Mouse (Mus musculus): ENCODE results near the gene Man1c1. TPM values are rescaled to one million over a fixed set of nuclear protein-coding genes. Genes with fewer than 3 reads are reported as not detected.

Man1c1 gene
- polyA plus RNA-seq, 1 experiment from 2014 or later: 4.7 TPM

GRCm38 (mm10) chr4:134651358-134651757 lies 52.7 kb downstream of the Man1c1 start:
- Histone ChIP-seq H3K9me3 (no peaks in the 10 kb centered on the region), H3K27me3 (no peaks in the 10 kb centered on the region), H3K27ac (no peak overlapping the region), H3K4me2 (no peak overlapping the region), H3K4me3 (no peak overlapping the region), H3K9ac (no peak overlapping the region), H3K36me3 (no peaks in the 10 kb centered on the region), H3K4me1 (peaks cover 8% of the 10 kb centered on the region; the same call in 1 of the 2 replicates)
- ATAC-seq (ENCODE audit: insufficient number of reproducible peaks, low FRiP score, low TSS enrichment, low read depth): no peak
- 63% methylated on average over 7 of the region's 7 CpGs for WGBS

GRCm38 (mm10) chr4:134645042-134645948 lies 58.8 kb downstream of the Man1c1 start:
- H3K9me3 ChIP-seq: no peaks in the 10 kb centered on the region
- no peak overlapping the region for H3K4me2 ChIP-seq
- ATAC-seq (ENCODE audit: insufficient number of reproducible peaks, low FRiP score, low TSS enrichment, low read depth): no peak
- H3K27ac ChIP-seq: no peak overlapping the region
- H3K9ac ChIP-seq: no peak overlapping the region
- H3K36me3 ChIP-seq: no peaks in the 10 kb centered on the region
- no peak overlapping the region for H3K4me3 ChIP-seq
- no peaks in the 10 kb centered on the region for H3K27me3 ChIP-seq
- 86% methylated on average over 21 of the region's 21 CpGs for WGBS
- H3K4me1 ChIP-seq: peaks cover 8% of the 10 kb centered on the region

GRCm38 (mm10) chr4:134644410-134644809 lies 59.7 kb downstream of the Man1c1 start:
- no peaks in the 10 kb centered on the region for H3K9me3 ChIP-seq
- H3K9ac ChIP-seq: no peak overlapping the region
- H3K4me3 ChIP-seq: no peak overlapping the region
- WGBS: 85% methylated on average over 6 of the region's 6 CpGs
- no peak overlapping the region for H3K4me2 ChIP-seq
- ATAC-seq (ENCODE audit: insufficient number of reproducible peaks, low FRiP score, low TSS enrichment, low read depth): no peak
- no peaks in the 10 kb centered on the region for H3K27me3 ChIP-seq
- H3K36me3 ChIP-seq: no peaks in the 10 kb centered on the region
- no peak overlapping the region for H3K27ac ChIP-seq
- H3K4me1 ChIP-seq: peaks cover 8% of the 10 kb centered on the region

GRCm38 (mm10) chr4:134641711-134642516 lies 62.2 kb downstream of the Man1c1 start:
- no peak overlapping the region for H3K4me2 ChIP-seq
- no peaks in the 10 kb centered on the region for H3K36me3 ChIP-seq
- no peak for ATAC-seq (ENCODE audit: insufficient number of reproducible peaks, low FRiP score, low TSS enrichment, low read depth)
- H3K27ac ChIP-seq: no peak overlapping the region
- no peaks in the 10 kb centered on the region for H3K27me3 ChIP-seq
- H3K4me1 ChIP-seq: peaks cover 8% of the 10 kb centered on the region
- H3K4me3 ChIP-seq: no peak overlapping the region
- H3K9me3 ChIP-seq: no peaks in the 10 kb centered on the region
- no peak overlapping the region for H3K9ac ChIP-seq
- 64% methylated on average over 30 of the region's 30 CpGs for WGBS

GRCm38 (mm10) chr4:134639325-134639724 lies 64.8 kb downstream of the Man1c1 start:
- Histone ChIP-seq H3K9me3 (no peaks in the 10 kb centered on the region), H3K4me1 (peaks cover 11% of the 10 kb centered on the region), H3K9ac (no peak overlapping the region), H3K27me3 (no peaks in the 10 kb centered on the region), H3K4me2 (no peak overlapping the region), H3K4me3 (no peak overlapping the region), H3K27ac (no peak overlapping the region), H3K36me3 (no peaks in the 10 kb centered on the region)
- WGBS: 65% methylated on average over 7 of the region's 7 CpGs
- no peak for ATAC-seq (ENCODE audit: insufficient number of reproducible peaks, low FRiP score, low TSS enrichment, low read depth)

GRCm38 (mm10) chr4:134638111-134638550 lies 66.0 kb downstream of the Man1c1 start:
- H3K4me1 ChIP-seq: peaks cover 19% of the 10 kb centered on the region
- H3K27me3 ChIP-seq: no peaks in the 10 kb centered on the region
- no peak overlapping the region for H3K4me2 ChIP-seq
- H3K27ac ChIP-seq: no peak overlapping the region
- no peaks in the 10 kb centered on the region for H3K9me3 ChIP-seq
- ATAC-seq (ENCODE audit: insufficient number of reproducible peaks, low FRiP score, low TSS enrichment, low read depth): no peak
- WGBS: 64% methylated on average over 5 of the region's 5 CpGs
- H3K9ac ChIP-seq: no peak overlapping the region
- no peaks in the 10 kb centered on the region for H3K36me3 ChIP-seq
- no peak overlapping the region for H3K4me3 ChIP-seq

GRCm38 (mm10) chr4:134636406-134636805 lies 67.7 kb downstream of the Man1c1 start:
- H3K9me3 ChIP-seq: no peaks in the 10 kb centered on the region
- H3K4me3 ChIP-seq: no peak overlapping the region
- no peaks in the 10 kb centered on the region for H3K27me3 ChIP-seq
- no peak overlapping the region for H3K27ac ChIP-seq
- no peak for ATAC-seq (ENCODE audit: insufficient number of reproducible peaks, low FRiP score, low TSS enrichment, low read depth)
- WGBS: 60% methylated on average over 8 of the region's 8 CpGs
- no peak overlapping the region for H3K9ac ChIP-seq
- H3K4me1 ChIP-seq: peaks cover 29% of the 10 kb centered on the region
- H3K36me3 ChIP-seq: no peaks in the 10 kb centered on the region
- no peak overlapping the region for H3K4me2 ChIP-seq

- H3K9me3 ChIP-seq: no peaks in the 10 kb centered on the region
- H3K27ac ChIP-seq: no peak overlapping the region
- peaks cover 29% of the 10 kb centered on the region for H3K4me1 ChIP-seq
- H3K4me3 ChIP-seq: no peak overlapping the region
- no peaks in the 10 kb centered on the region for H3K27me3 ChIP-seq
- no peaks in the 10 kb centered on the region for H3K36me3 ChIP-seq
- H3K9ac ChIP-seq: no peak overlapping the region
- 57% methylated on average over 13 of the region's 13 CpGs for WGBS
- H3K4me2 ChIP-seq: no peak overlapping the region
- no peak for ATAC-seq (ENCODE audit: insufficient number of reproducible peaks, low FRiP score, low TSS enrichment, low read depth)
Observed at GRCm38 (mm10) chr4:134634001-134634400, 70.1 kb downstream of the Man1c1 start.

- whole genome bisulfite sequencing: 38% methylated on average over 13 of the region's 13 CpGs
- H3K36me3 ChIP-seq: no peaks in the 10 kb centered on the region
- H3K4me2 ChIP-seq: no peak overlapping the region
- H3K4me3 ChIP-seq: no peak overlapping the region
- H3K27ac ChIP-seq: peak overlapping the region; percentile 47; the same call in 1 of the 2 replicates
- no peak for ATAC-seq (ENCODE audit: insufficient number of reproducible peaks, low FRiP score, low TSS enrichment, low read depth)
- no peak overlapping the region for H3K9ac ChIP-seq
- H3K27me3 ChIP-seq: no peaks in the 10 kb centered on the region
- peaks cover 29% of the 10 kb centered on the region for H3K4me1 ChIP-seq
- no peaks in the 10 kb centered on the region for H3K9me3 ChIP-seq
Observed at GRCm38 (mm10) chr4:134632131-134632711, 71.9 kb downstream of the Man1c1 start.

GRCm38 (mm10) chr4:134631471-134632130 lies 72.5 kb downstream of the Man1c1 start:
- no peaks in the 10 kb centered on the region for H3K36me3 ChIP-seq
- peaks cover 34% of the 10 kb centered on the region for H3K4me1 ChIP-seq
- no peaks in the 10 kb centered on the region for H3K27me3 ChIP-seq
- H3K9ac ChIP-seq: no peak overlapping the region
- no peak overlapping the region for H3K4me3 ChIP-seq
- H3K9me3 ChIP-seq: no peaks in the 10 kb centered on the region
- 0 out of 2 replicates have a peak overlapping the region, but pooled peaks have one; percentile 6 for H3K27ac ChIP-seq
- ATAC-seq (ENCODE audit: insufficient number of reproducible peaks, low FRiP score, low TSS enrichment, low read depth): no peak
- WGBS: 68% methylated on average over 14 of the region's 14 CpGs
- H3K4me2 ChIP-seq: no peak overlapping the region

GRCm38 (mm10) chr4:134628575-134629384 lies 75.3 kb downstream of the Man1c1 start:
- Histone ChIP-seq H3K4me2 (no peak overlapping the region), H3K9me3 (no peaks in the 10 kb centered on the region), H3K4me1 (peaks cover 42% of the 10 kb centered on the region), H3K9ac (no peak overlapping the region), H3K36me3 (no peaks in the 10 kb centered on the region), H3K27ac (no peak overlapping the region; the same call in 1 of the 2 replicates), H3K4me3 (no peak overlapping the region), H3K27me3 (no peaks in the 10 kb centered on the region)
- ATAC-seq (ENCODE audit: insufficient number of reproducible peaks, low FRiP score, low TSS enrichment, low read depth): no peak
- 81% methylated on average over 10 of the region's 10 CpGs for WGBS
